Mouse (Mus musculus): ENCODE data around the gene Trim2. TPM values are rescaled to one million over a fixed set of nuclear protein-coding genes. Genes with fewer than 3 reads are reported as not detected.

The Trim2 gene
- total RNA-seq, 2 experiments from 2014 or later: 6.4 to 7.5 TPM

- intact Hi-C loops (cut with DNase I): no loop called here
- no peak for DNase-seq (ENCODE audit: low spot score)
Observed at GRCm38 (mm10) chr3:84172406-84172805, 134.3 kb downstream of the Trim2 start.

GRCm38 (mm10) chr3:84169393-84170005 lies 137.2 kb downstream of the Trim2 start:
- DNase-seq (ENCODE audit: low spot score): no peak
- intact Hi-C loops (cut with DNase I): no loop called here

GRCm38 (mm10) chr3:84168943-84169342 lies 137.7 kb downstream of the Trim2 start:
- intact Hi-C loops (cut with DNase I): no loop called here
- DNase-seq (ENCODE audit: low spot score): no peak

- intact Hi-C loops (cut with DNase I): no loop called here
Observed at GRCm38 (mm10) chr3:84166073-84166472, 140.6 kb downstream of the Trim2 start.

GRCm38 (mm10) chr3:84165391-84165790 lies 141.3 kb downstream of the Trim2 start:
- no peak for DNase-seq (ENCODE audit: low spot score)
- intact Hi-C loops (cut with DNase I): no loop called here

More at GRCm38 (mm10) chr3:84166073-84166472, 140.6 kb downstream of the Trim2 start:
- no peak for DNase-seq (ENCODE audit: low spot score)

GRCm38 (mm10) chr3:84157559-84158350 lies 148.9 kb downstream of the Trim2 start:
- no peak for DNase-seq (ENCODE audit: low spot score)
- intact Hi-C loops (cut with DNase I): loop anchor here (5.0 to 10.0 kb wide), 3 partner anchors 115 to 313 kb away; partner anchors contain the start of genes Tlr2 and Tmem131l

GRCm38 (mm10) chr3:84157011-84157410 lies 149.7 kb downstream of the Trim2 start:
- intact Hi-C loops (cut with DNase I): loop anchor here (5.0 to 10.0 kb wide), 3 partner anchors 115 to 312 kb away; partner anchors contain the start of genes Tlr2 and Tmem131l
- no peak for DNase-seq (ENCODE audit: low spot score)

- DNase-seq (ENCODE audit: low spot score): no peak
- intact Hi-C loops (cut with DNase I): loop anchor here (5.0 to 10.0 kb wide), 3 partner anchors 114 to 311 kb away; partner anchors contain the start of genes Tlr2 and Tmem131l
Observed at GRCm38 (mm10) chr3:84156105-84156504, 150.6 kb downstream of the Trim2 start.

- intact Hi-C loops (cut with DNase I): loop anchor here (1.0 to 10.0 kb wide), 4 partner anchors 18 to 311 kb away; partner anchors contain the start of genes Tlr2 and Tmem131l
- peak; percentile 95 for DNase-seq (ENCODE audit: low spot score)
Observed at GRCm38 (mm10) chr3:84155558-84156006, 151.1 kb downstream of the Trim2 start, which contains the start of gene Mnd1. Gene Mnd1 (minus strand): TSS chr3:84155786.

- intact Hi-C loops (cut with DNase I): loop anchor here (1.0 to 10.0 kb wide), 4 partner anchors 18 to 310 kb away; partner anchors contain the start of genes Tlr2 and Tmem131l
- no peak for DNase-seq (ENCODE audit: low spot score)
Observed at GRCm38 (mm10) chr3:84155146-84155545, 151.5 kb downstream of the Trim2 start.

- no peak for DNase-seq (ENCODE audit: low spot score)
- intact Hi-C loops (cut with DNase I): loop anchor here (1.0 to 10.0 kb wide), 4 partner anchors 17 to 310 kb away; partner anchors contain the start of genes Tlr2 and Tmem131l
Observed at GRCm38 (mm10) chr3:84154721-84155141, 151.9 kb downstream of the Trim2 start.

- intact Hi-C loops (cut with DNase I): loop anchor here (10.0 kb wide), 1 partner anchor 305 kb away; the partner anchor contains the start of gene Tlr2
- DNase-seq (ENCODE audit: low spot score): no peak
Observed at GRCm38 (mm10) chr3:84149831-84150230, 156.8 kb downstream of the Trim2 start.

- DNase-seq (ENCODE audit: low spot score): no peak
- intact Hi-C loops (cut with DNase I): no loop called here
Observed at GRCm38 (mm10) chr3:84140947-84141346, 165.7 kb downstream of the Trim2 start.

GRCm38 (mm10) chr3:84136509-84136908 lies 170.2 kb downstream of the Trim2 start:
- intact Hi-C loops (cut with DNase I): no loop called here
- no peak for DNase-seq (ENCODE audit: low spot score)

- intact Hi-C loops (cut with DNase I): no loop called here
- no peak for DNase-seq (ENCODE audit: low spot score)
Observed at GRCm38 (mm10) chr3:84135933-84136332, 170.7 kb downstream of the Trim2 start.

- no peak for DNase-seq (ENCODE audit: low spot score)
- intact Hi-C loops (cut with DNase I): no loop called here
Observed at GRCm38 (mm10) chr3:84135387-84135786, 171.3 kb downstream of the Trim2 start.

- intact Hi-C loops (cut with DNase I): no loop called here
- no peak for DNase-seq (ENCODE audit: low spot score)
Observed at GRCm38 (mm10) chr3:84131369-84131768, 175.3 kb downstream of the Trim2 start.

GRCm38 (mm10) chr3:84130776-84131175 lies 175.9 kb downstream of the Trim2 start:
- intact Hi-C loops (cut with DNase I): no loop called here
- DNase-seq (ENCODE audit: low spot score): no peak

- intact Hi-C loops (cut with DNase I): no loop called here
- no peak for DNase-seq (ENCODE audit: low spot score)
Observed at GRCm38 (mm10) chr3:84128871-84129870, 177.5 kb downstream of the Trim2 start.
